19 mouse cellular contexts compared by ENCODE assay signal in the genomic region with DNA sequence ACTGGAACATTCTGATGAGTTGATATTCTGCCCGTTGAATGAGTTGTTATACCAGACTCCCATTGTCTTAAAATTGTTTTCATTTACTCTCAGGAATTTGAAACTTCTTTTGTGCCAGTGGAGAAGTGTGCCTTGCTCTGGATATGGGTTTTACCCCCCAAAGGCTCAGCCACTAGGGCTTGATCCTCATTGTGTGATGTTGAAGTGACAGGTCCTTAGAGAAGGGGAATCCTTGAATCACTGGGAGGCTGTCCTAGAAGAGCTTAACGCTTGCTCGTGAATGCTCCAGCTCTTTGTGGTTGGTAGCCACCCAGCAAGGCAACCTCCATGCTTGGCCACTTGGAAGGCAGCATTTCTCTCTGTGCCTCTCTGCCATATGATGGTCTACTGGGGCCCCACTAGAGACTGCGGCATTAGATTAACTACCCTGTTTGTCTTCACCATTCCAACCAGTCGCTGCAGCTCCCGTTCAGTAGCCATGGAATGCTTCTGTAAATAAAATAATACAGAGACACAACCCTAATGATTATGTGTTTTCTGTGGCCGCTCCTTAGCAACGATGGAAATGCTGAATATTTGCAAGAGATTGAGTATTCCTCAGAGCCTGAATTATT.
DNase-seq lines count a peak whose midpoint lies in the region; ATAC-seq and TF ChIP-seq lines count a peak whose summit lies in the region.
"Had no signal": no experiment of that assay in that cellular context is flagged by ENCODE, and none has a peak within 500 bp of the region (broad histone marks: within the 10 kb centered on the region; RNA-seq: fewer than 3 reads in every experiment).

No protein-coding gene starts in this region.

- H3K4me1 ChIP-seq in forebrain, postnatal 0 days (ENCODE audit: insufficient read depth): no peaks in the 10 kb centered on the region
- 0 out of 2 replicates have a peak, but pooled peaks cover 5% of the 10 kb centered on the region for H3K4me1 ChIP-seq in forebrain, embryonic 15.5 days
- H3K4me1 ChIP-seq in midbrain, embryonic 13.5 days (replicated peaks): no peaks in the 10 kb centered on the region
- H3K4me1 ChIP-seq: heart, embryonic 13.5 days; limb, embryonic 10.5 days; megakaryocyte, embryonic 14.5 days had no signal

- peak; percentile 32 for DNase-seq in forebrain, postnatal 0 days
- no peak for DNase-seq in layer of hippocampus, adult 2 months (ENCODE audit: low spot score in 2 of 2)
- no peak for DNase-seq in layer of hippocampus, postnatal 25 days (ENCODE audit: extremely low spot score in 1 of 2, low spot score in 1 of 2)
- DNase-seq in brain, embryonic 14.5 days (ENCODE audit: low read depth): peak; percentile 25
- no peak for DNase-seq in urinary bladder, postnatal 36 days (ENCODE audit: low spot score in 2 of 2)
- no peak for DNase-seq in left cerebral cortex, adult 18-20 months (ENCODE audit: low spot score in 2 of 2)
- DNase-seq: adrenal gland, postnatal 36 days; B cell, adult 2 months; cerebellum, adult 18-20 months; cerebellum, postnatal 25 days; liver, postnatal 0 days; lung, postnatal 14 days; thymus, postnatal 36 days had no signal

- no peak overlapping the region for H3K4me3 ChIP-seq in forebrain, postnatal 0 days (ENCODE audit: low read depth, low read length)
- no peak overlapping the region for H3K4me3 ChIP-seq in forebrain, embryonic 15.5 days
- no peak overlapping the region for H3K4me3 ChIP-seq in layer of hippocampus, adult 2 months
- no peak overlapping the region for H3K4me3 ChIP-seq in midbrain, embryonic 13.5 days (replicated peaks)
- H3K4me3 ChIP-seq: heart, embryonic 13.5 days; limb, embryonic 10.5 days; megakaryocyte, embryonic 14.5 days had no signal

- WGBS in forebrain, postnatal 0 days: 36% methylated on average over 8 of the region's 8 CpGs
- 45% methylated on average over 8 of the region's 8 CpGs for WGBS in forebrain, embryonic 15.5 days
- 38% methylated on average over 8 of the region's 8 CpGs for WGBS in midbrain, embryonic 13.5 days

- no peak for TF ChIP-seq POLR2A in brain, embryonic 14.5 days (IDR thresholded peaks at IDR 0.05; ENCODE audit: borderline replicate concordance, extremely low read depth, insufficient read depth, insufficient read length, poor library complexity, severe bottlenecking)

- no peaks in the 10 kb centered on the region for H3K36me3 ChIP-seq in forebrain, postnatal 0 days (ENCODE audit: insufficient read depth)
- H3K36me3 ChIP-seq in forebrain, embryonic 15.5 days: no peaks in the 10 kb centered on the region
- H3K36me3 ChIP-seq in midbrain, embryonic 13.5 days: no peaks in the 10 kb centered on the region
- H3K36me3 ChIP-seq: heart, embryonic 13.5 days; limb, embryonic 10.5 days had no signal

- TF ChIP-seq CTCF in forebrain, postnatal 0 days (IDR thresholded peaks at IDR 0.05; ENCODE audit: low read depth): 0 out of 2 replicates have a peak, but pooled peaks have one; percentile 10
- no peak for TF ChIP-seq CTCF in layer of hippocampus, adult 2 months (conservative IDR thresholded peaks at IDR 0.05)
- TF ChIP-seq CTCF in brain, embryonic 14.5 days (IDR thresholded peaks at IDR 0.05; ENCODE audit: borderline replicate concordance, extremely low read depth, insufficient read depth, insufficient read length): no peak

- ATAC-seq in forebrain, postnatal 0 days: peak; percentile 48; the same call in 1 of the 2 replicates
- ATAC-seq in forebrain, embryonic 15.5 days (replicated peaks): no peak; the same call in 1 of the 2 replicates
- 0 out of 2 replicates have a peak, but pooled peaks have one; percentile 40 for ATAC-seq in midbrain, embryonic 13.5 days
- ATAC-seq: intestine, embryonic 16.5 days; liver, postnatal 0 days had no signal

- peak overlapping the region; percentile 69 for H3K27ac ChIP-seq in forebrain, postnatal 0 days (ENCODE audit: low read depth, low read length)
- no peak overlapping the region for H3K27ac ChIP-seq in forebrain, embryonic 15.5 days (replicated peaks)
- peak overlapping the region; percentile 90 for H3K27ac ChIP-seq in layer of hippocampus, adult 2 months
- H3K27ac ChIP-seq in midbrain, embryonic 13.5 days: peak overlapping the region; percentile 48; the same call in 1 of the 2 replicates
- H3K27ac ChIP-seq: heart, embryonic 13.5 days; limb, embryonic 10.5 days had no signal

- no peak overlapping the region for H3K4me2 ChIP-seq in forebrain, postnatal 0 days (ENCODE audit: low read depth)
- H3K4me2 ChIP-seq in forebrain, embryonic 15.5 days (replicated peaks): no peak overlapping the region
- H3K4me2 ChIP-seq in midbrain, embryonic 13.5 days (replicated peaks): no peak overlapping the region
- H3K4me2 ChIP-seq: heart, embryonic 13.5 days had no signal

- H3K9me3 ChIP-seq in forebrain, postnatal 0 days (ENCODE audit: low read length): no peaks in the 10 kb centered on the region
- no peaks in the 10 kb centered on the region for H3K9me3 ChIP-seq in forebrain, embryonic 15.5 days
- no peaks in the 10 kb centered on the region for H3K9me3 ChIP-seq in midbrain, embryonic 13.5 days
- H3K9me3 ChIP-seq: heart, embryonic 13.5 days; limb, embryonic 10.5 days had no signal

- no peak overlapping the region for H3K9ac ChIP-seq in forebrain, postnatal 0 days
- H3K9ac ChIP-seq in forebrain, embryonic 15.5 days (replicated peaks): no peak overlapping the region
- H3K9ac ChIP-seq in midbrain, embryonic 13.5 days (replicated peaks): no peak overlapping the region
- H3K9ac ChIP-seq: heart, embryonic 13.5 days; liver, postnatal 0 days had no signal

- H3K27me3 ChIP-seq in forebrain, postnatal 0 days (ENCODE audit: insufficient read depth, low read length): no peaks in the 10 kb centered on the region
- no peaks in the 10 kb centered on the region for H3K27me3 ChIP-seq in forebrain, embryonic 15.5 days
- no peaks in the 10 kb centered on the region for H3K27me3 ChIP-seq in midbrain, embryonic 13.5 days
- H3K27me3 ChIP-seq: heart, embryonic 13.5 days; megakaryocyte, embryonic 14.5 days had no signal

Comparison
In these comparisons a context has a peak if more than half of its experiments do, and no peak if none do; other contexts are left out.
1. DNase-seq: peak in forebrain, postnatal 0 days (single experiment) and brain, embryonic 14.5 days (single experiment); none in layer of hippocampus, adult 2 months (0 of 2), layer of hippocampus, postnatal 25 days (0 of 2), urinary bladder, postnatal 36 days (0 of 2) and left cerebral cortex, adult 18-20 months (0 of 2).